Mouse (Mus musculus) lung, postnatal 0 days (tissue): ENCODE measurements around the gene AC153137.1. TPM values are rescaled to one million over a fixed set of nuclear protein-coding genes. Genes with fewer than 3 reads are reported as not detected.

Source experiments
- ATAC-seq: fragments of 200-750 bp; cut with Nextera tagmentation; 2 replicates; pipeline ENCODE4 v1.8.0; 2017; ENCODE audit warnings: moderate library complexity
- DNase-seq: peaks from one replicate; pipeline ENCODE4 v3.0.0-alpha.2; 2016; ENCODE audit warnings: low spot score
- H3K27ac ChIP-seq: fragments of 300-500 bp; sonication (generic); 2 replicates; pipeline ENCODE4 v1.5.1; 2014; ENCODE audit warnings: antibody characterized with exemption, mild to moderate bottlenecking, low read length, mixed read lengths
- H3K27me3 ChIP-seq: fragments of 300-500 bp; sonication (generic); replicated peaks from 2 replicates; pipeline ENCODE4 v1.6.1; 2014; ENCODE audit warnings: low read length, mixed read lengths; ENCODE audit not compliant: insufficient read depth
- H3K36me3 ChIP-seq: fragments of 300-500 bp; sonication (generic); 2 replicates; pipeline ENCODE4 v1.6.1; 2014; ENCODE audit warnings: low read length, mixed read lengths; ENCODE audit not compliant: insufficient read depth
- H3K4me1 ChIP-seq: fragments of 300-500 bp; sonication (generic); 2 replicates; pipeline ENCODE4 v1.6.1; 2014; ENCODE audit warnings: antibody characterized with exemption, low read depth, low read length, mixed read lengths; ENCODE audit not compliant: insufficient read depth
- H3K4me2 ChIP-seq: fragments of 300-500 bp; sonication (generic); replicated peaks from 2 replicates; pipeline ENCODE4 v1.6.1; 2014; ENCODE audit warnings: low read depth, mild to moderate bottlenecking, low read length, moderate library complexity, mixed read lengths
- H3K4me3 ChIP-seq: fragments of 300-500 bp; sonication (generic); 2 replicates; pipeline ENCODE4 v1.5.1; 2014; ENCODE audit warnings: low read depth, low read length
- H3K9ac ChIP-seq: fragments of 300-500 bp; sonication (generic); replicated peaks from 2 replicates; pipeline ENCODE4 v1.6.1; 2014; ENCODE audit warnings: low read depth, mild to moderate bottlenecking
- H3K9me3 ChIP-seq: fragments of 300-500 bp; sonication (generic); 2 replicates; pipeline ENCODE4 v1.6.1; 2016; ENCODE audit warnings: low read length, mixed read lengths
- CTCF ChIP-seq: IDR thresholded peaks from 2 replicates; pipeline ENCODE4 v1.5.1; 2016; ENCODE audit warnings: antibody characterized with exemption, mild to moderate bottlenecking
- EP300 ChIP-seq: IDR thresholded peaks from 2 replicates; pipeline ENCODE4 v1.6.1; 2016; ENCODE audit warnings: antibody characterized with exemption, mild to moderate bottlenecking, control low read depth
- WGBS: fragments of 180-500 bp; shearing (Covaris S2); extraction: QIAGEN DNeasy Blood & Tissue Kit; methylation state at CpG from one replicate; pipeline ENCODE4 v1.1.7; 2014; 5-methylcytosine and 5-hydroxymethylcytosine counted together
- polyA plus RNA-seq: library from polyadenylated mRNA; unstranded; fragments of >200 nt; fragmentation: Nextera tagmentation; extraction: Ambion mirVana; gene quantifications from 2 replicates; pipeline ENCODE4 v1.2.1, GENCODE M21; 2015

Gene AC153137.1
- polyA plus RNA-seq, 1 experiment from 2014 or later, result 0.57 TPM

DNA sequence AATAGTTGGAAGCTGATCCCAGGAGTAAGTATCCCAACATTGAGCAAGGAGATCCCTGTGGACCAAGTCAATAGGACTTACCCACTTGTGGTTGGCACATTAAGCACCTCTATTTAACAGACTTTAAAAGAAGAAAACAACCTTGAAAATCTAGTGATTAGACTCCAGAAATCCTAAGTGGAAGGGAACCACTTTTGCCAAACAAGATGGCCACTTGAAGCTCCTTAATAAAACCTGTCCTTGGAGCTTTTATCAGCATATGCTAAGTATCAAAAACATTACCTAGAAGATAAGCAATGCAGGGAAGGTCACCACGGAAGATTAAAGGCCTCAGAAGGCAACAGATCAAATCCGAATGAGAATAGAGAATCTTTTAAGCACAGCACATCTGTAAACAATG is 26.0 kb downstream of the AC153137.1 start:
- no peaks in the 10 kb centered on the region for H3K9me3 ChIP-seq
- WGBS, result 45% methylated on average over 2 of the region's 2 CpGs
- H3K4me1 ChIP-seq, result peaks cover 2% of the 10 kb centered on the region; the same call in 1 of the 2 replicates
- no peak for TF ChIP-seq CTCF
- peak; percentile 50 for TF ChIP-seq EP300
- H3K36me3 ChIP-seq, result no peaks in the 10 kb centered on the region
- H3K4me2 ChIP-seq, result no peak overlapping the region
- no peaks in the 10 kb centered on the region for H3K27me3 ChIP-seq
- H3K27ac ChIP-seq, result 0 out of 2 replicates have a peak overlapping the region, but pooled peaks have one; percentile 11
- ATAC-seq (no peak), DNase-seq (peak; percentile 37)
- no peak overlapping the region for H3K4me3 ChIP-seq
- no peak overlapping the region for H3K9ac ChIP-seq

DNA sequence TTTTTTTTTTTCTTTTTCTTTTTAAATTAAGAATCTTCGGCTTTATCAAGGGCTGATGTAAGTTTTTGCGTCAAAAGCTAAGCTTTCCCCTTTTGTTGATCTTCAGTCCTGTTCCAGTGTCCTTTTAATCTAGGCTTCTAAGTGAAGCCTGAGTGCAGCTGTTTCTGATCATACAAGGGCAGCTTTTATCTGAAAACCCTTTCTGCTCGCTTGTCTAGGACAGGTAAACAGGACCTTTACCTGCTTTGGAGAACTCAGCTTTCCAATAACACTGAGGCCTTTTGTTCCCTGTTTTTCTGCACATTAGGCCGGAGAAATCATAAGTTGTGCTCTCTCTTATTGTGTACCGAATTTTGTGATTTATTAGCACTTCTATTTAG is 27.3 kb downstream of the AC153137.1 start:
- Histone ChIP-seq H3K4me3 (peak overlapping the region; percentile 81), H3K4me1 (peaks cover 2% of the 10 kb centered on the region; the same call in 1 of the 2 replicates), H3K4me2 (peak overlapping the region; percentile 44), H3K9ac (peak overlapping the region; percentile 52; the same call in 1 of the 2 replicates), H3K9me3 (no peaks in the 10 kb centered on the region), H3K27me3 (no peaks in the 10 kb centered on the region), H3K27ac (peak overlapping the region; percentile 100), H3K36me3 (no peaks in the 10 kb centered on the region)
- DNase-seq (no peak), ATAC-seq (no peak)
- TF ChIP-seq CTCF (no peak), EP300 (no peak)
- WGBS, result 22% methylated on average over 5 of the region's 5 CpGs

DNA sequence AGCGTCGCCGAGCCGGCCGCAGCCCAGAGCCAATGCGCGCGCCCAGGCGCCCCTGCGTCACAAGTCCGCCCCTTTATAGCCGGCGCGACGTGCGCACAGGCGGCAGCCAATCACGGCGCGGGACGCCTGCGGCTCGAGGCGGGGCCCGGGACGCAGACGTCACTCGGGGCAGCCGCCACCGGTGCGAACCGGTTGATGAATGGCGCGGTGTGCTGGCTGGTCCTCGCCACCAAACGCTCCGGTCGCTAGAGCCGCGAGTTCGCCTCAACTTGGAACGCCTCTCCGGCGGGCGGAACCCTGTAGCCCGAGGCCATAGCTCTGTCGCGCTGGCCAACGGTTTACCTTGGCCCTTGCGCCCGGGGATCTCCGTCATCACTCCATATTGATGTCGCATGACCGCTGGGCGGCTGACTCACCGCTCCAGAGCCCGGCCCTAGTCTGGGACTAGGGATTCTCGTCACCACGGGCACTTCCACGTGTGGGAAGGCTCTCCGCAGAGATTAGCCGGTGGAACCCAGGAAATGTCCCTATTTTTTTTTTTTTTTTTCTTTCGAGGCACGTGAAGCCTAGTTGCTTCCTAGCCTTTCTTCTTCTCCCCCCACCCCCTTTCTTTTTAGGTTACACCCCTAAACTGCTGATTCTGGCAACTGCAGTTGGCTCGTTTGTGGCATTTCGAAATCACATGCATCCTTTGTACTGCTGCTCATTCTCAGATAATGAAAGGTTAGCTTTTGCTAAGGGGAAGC is 27.9 kb downstream of the AC153137.1 start:
- Histone ChIP-seq H3K27ac (peak overlapping the region; percentile 100), H3K9me3 (no peaks in the 10 kb centered on the region), H3K9ac (peak overlapping the region; percentile 52), H3K4me1 (peaks cover 2% of the 10 kb centered on the region; the same call in 1 of the 2 replicates), H3K36me3 (no peaks in the 10 kb centered on the region), H3K4me2 (peak overlapping the region; percentile 44), H3K27me3 (no peaks in the 10 kb centered on the region), H3K4me3 (peak overlapping the region; percentile 81)
- ATAC-seq, result peak; percentile 97
- TF ChIP-seq CTCF (peak; percentile 31; the same call in 1 of the 2 replicates), EP300 (peak; percentile 86)
- peak; percentile 98 for DNase-seq
- under 1% methylated on average over 59 of the region's 66 CpGs for WGBS

DNA sequence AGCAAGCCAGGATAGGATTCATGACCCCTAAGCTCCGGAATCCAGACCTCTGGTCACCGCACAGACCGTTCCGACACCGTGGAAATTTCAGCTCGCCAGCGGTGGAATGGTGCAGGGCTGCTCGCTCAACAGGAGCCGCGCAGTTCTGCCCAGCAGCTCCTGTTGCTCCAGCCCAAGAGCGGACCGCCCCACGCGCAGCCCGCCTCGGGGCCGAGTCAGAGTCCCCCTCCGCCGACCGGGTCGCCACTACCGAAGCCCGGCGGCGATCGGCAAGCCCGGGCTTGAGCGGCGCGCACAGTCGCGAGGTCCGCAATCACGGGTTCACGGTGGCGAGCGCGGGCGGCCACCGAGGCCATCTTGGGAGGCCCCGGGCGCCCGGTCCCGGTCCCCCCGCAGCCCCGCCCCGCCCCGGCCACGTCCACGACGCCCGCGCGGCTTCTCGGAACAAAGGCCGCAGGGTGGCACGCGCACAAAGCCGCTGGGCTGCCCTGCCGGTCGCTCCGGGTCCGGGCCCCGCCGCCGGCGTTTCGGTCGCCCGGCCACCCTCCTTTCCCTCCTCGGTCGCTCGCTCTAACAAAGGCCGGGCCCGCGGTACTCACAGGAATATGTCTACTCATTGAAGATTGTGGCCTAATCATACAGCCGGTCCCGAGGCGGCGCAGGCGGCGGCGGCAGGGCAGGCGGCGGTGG is 28.7 kb downstream of the AC153137.1 start:
- peak overlapping the region; percentile 98 for H3K9ac ChIP-seq
- peaks cover 2% of the 10 kb centered on the region; the same call in 1 of the 2 replicates for H3K4me1 ChIP-seq
- H3K36me3 ChIP-seq, result peaks cover 8% of the 10 kb centered on the region
- no peaks in the 10 kb centered on the region for H3K9me3 ChIP-seq
- DNase-seq, result peak; percentile 69
- H3K27me3 ChIP-seq, result no peaks in the 10 kb centered on the region
- 1% methylated on average over 64 of the region's 85 CpGs for WGBS
- no peak for TF ChIP-seq EP300
- no peak; the same call in 1 of the 2 replicates for TF ChIP-seq CTCF
- peak overlapping the region; percentile 55 for H3K4me2 ChIP-seq
- H3K4me3 ChIP-seq, result peak overlapping the region; percentile 81
- peak overlapping the region; percentile 100 for H3K27ac ChIP-seq
- peak; percentile 57 for ATAC-seq

DNA sequence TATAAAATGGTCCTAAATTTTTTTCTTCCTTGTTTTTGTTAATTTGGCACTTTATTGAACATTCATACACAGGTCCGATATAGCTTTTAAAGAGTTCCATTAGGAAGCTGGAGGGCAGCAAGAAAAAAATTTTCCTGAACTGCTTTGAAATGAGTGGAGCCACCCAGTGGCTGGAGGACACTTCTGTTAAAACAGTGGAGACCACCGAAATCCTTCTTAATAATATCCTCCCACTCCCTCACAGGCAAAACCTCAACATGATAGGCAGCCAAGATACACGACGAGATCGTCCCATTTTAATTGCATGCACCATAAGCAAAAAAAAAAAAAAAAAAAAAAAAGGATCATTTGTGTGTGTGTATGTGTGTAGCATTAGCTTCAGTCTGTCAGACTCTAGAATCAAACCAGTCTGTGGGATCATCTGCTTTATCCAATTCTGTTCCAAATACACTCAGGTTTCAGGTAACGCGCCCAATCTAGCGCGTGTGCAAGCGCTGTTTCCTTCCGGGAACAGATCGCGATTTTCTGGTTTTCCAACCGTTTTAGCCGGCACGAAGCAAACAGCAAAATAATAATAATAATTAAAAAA is 29.3 kb downstream of the AC153137.1 start:
- peak; percentile 79 for DNase-seq
- WGBS, result under 1% methylated on average over 16 of the region's 16 CpGs
- H3K4me3 ChIP-seq, result peak overlapping the region; percentile 81

DNA sequence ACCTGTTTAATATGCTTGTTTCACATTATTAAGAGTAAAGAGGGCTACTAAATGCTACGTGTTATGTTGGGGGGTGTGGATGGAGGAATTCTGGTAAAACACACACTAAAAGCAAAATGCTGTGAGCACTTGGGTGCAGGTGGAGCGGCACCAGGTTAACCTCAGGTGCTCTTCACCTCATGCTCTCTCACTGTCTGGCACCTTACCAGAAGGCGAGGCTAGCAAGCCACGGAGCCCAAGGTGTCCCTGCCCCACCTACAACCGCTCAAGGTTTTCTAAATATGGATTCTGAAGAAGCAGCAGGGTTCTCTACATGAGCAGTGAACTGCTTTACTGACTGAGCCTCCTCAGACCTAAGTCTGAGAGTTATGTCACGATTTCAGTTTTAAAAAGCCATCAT is 32.6 kb downstream of the AC153137.1 start:
- ATAC-seq, result no peak
- no peaks in the 10 kb centered on the region for H3K9me3 ChIP-seq
- no peak overlapping the region for H3K9ac ChIP-seq
- H3K4me1 ChIP-seq, result no peaks in the 10 kb centered on the region
- H3K4me2 ChIP-seq, result peak overlapping the region; percentile 29; the same call in 1 of the 2 replicates
- peak; percentile 43 for DNase-seq
- H3K27me3 ChIP-seq, result no peaks in the 10 kb centered on the region
- WGBS, result 63% methylated on average over 6 of the region's 6 CpGs
- no peak overlapping the region for H3K27ac ChIP-seq
- peaks cover 17% of the 10 kb centered on the region for H3K36me3 ChIP-seq
- no peak for TF ChIP-seq CTCF
- TF ChIP-seq EP300, result no peak
- H3K4me3 ChIP-seq, result no peak overlapping the region

More for the DNA sequence above, 29.3 kb downstream of the AC153137.1 start:
- Histone ChIP-seq H3K27me3 (no peaks in the 10 kb centered on the region), H3K4me1 (peaks cover 2% of the 10 kb centered on the region; the same call in 1 of the 2 replicates), H3K4me2 (peak overlapping the region; percentile 55), H3K36me3 (peaks cover 13% of the 10 kb centered on the region), H3K27ac (peak overlapping the region; percentile 100), H3K9ac (peak overlapping the region; percentile 98), H3K9me3 (no peaks in the 10 kb centered on the region)
- TF ChIP-seq CTCF (peak; percentile 62), EP300 (no peak)
- ATAC-seq, result no peak
